Mouse (Mus musculus): Measurements from ENCODE around the gene Coro7. TPM values are rescaled to one million over a fixed set of nuclear protein-coding genes. Genes with fewer than 3 reads are reported as not detected.

Coro7 gene
- 391 and 423 TPM in 2 replicates for polyA plus RNA-seq (2012; rRNA removed)

DNA sequence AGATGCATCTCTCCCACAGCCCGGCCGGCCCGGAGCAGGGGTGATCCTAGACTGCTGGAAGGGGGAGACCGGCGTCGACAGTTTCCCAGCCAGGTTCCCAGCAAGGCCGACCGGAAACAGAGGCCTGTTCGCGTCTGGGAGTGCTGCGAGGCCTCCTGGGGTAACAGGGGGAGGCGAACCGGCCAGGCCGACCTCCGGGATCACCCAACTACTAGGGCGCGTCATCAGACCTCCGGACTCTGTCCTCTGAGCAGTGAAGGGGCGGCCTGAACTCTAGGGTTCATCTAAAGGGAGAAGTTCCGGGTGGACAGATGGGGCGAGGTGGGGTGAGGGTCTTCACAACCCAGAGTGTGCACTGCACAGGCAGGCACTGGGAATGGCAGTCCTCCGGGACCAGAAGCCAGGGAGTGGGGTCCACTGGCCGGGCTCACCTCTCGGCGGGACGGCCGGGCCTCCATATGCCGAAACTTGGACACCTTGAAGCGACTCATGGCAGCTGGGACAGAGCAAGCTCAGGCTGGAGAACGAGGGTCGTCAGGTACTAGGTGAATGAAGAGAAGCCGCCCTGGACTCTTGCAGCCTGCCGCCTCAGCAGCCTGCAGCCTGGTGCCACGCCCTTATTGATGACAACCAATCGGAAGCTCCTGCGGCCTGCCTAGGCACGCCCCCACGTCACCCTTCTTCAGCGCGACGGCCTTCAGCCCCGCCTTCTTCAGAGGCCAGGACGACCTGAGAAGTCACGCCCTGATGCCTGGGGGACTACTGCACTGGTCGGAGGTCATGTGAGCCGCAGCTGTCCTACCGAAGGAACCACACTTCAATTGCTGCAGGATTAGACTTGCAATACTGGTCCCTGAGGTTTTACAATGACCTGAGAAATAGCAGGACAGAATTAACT is at the start of gene Coro7:
Coro7 (minus strand) TSS at position 657 of the 898 bp plus-strand sequence.
- TF ChIP-seq POLR2A (IDR thresholded peaks at IDR 0.05; ENCODE audit: control insufficient read depth, extremely low read depth, insufficient read depth, low read length, poor library complexity) (peak; percentile 84), CTCF (IDR thresholded peaks at IDR 0.05; ENCODE audit: borderline replicate concordance, control insufficient read depth, extremely low read depth, insufficient read depth, low read length, poor library complexity) (0 out of 2 replicates have a peak, but pooled peaks have one; percentile 15)
- Histone ChIP-seq H3K27ac (ENCODE audit: control insufficient read depth, insufficient read depth, low read length) (peak within 1 kb of the TSS; percentile 23), H3K27me3 (ENCODE audit: control insufficient read depth, insufficient read depth, low read length) (no peaks in the 10 kb centered on the region), H3K36me3 (ENCODE audit: control insufficient read depth, insufficient read depth, low read length) (peaks cover 13% of the 10 kb centered on the region), H3K4me1 (replicated peaks; ENCODE audit: control insufficient read depth, insufficient read depth, low read length) (peaks cover 39% of the 10 kb centered on the region), H3K4me3 (ENCODE audit: control insufficient read depth, insufficient read depth, low read length) (peak within 1 kb of the TSS; percentile 70)
- DNase-seq, result peak; percentile 94
- WGBS, result 0% methylated on average over 47 of the region's 47 CpGs

DNA sequence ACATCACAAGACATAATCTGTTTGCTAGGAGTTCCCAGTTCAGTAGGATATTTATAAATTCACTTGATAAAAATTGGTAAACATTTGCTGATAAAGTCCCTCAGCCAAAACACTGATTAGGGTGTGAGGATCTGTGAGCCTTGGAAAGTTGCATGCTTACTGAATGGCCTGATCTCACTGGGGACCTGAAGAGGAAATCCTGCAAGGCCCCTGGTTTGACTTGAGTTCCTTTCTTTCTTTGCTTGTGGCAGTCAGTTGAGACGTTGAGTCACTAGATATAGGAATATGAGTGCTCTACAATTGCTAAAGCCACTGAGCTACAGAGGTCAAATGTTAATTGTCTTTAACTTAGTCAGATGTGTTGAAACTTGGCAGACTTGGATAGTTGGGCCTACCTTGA is 48.4 kb upstream of the Coro7 start:
- Histone ChIP-seq H3K27me3 (ENCODE audit: control insufficient read depth, insufficient read depth, low read length) (no peaks in the 10 kb centered on the region), H3K27ac (ENCODE audit: control insufficient read depth, insufficient read depth, low read length) (no peak overlapping the region), H3K4me3 (ENCODE audit: control insufficient read depth, insufficient read depth, low read length) (no peak overlapping the region), H3K36me3 (ENCODE audit: control insufficient read depth, insufficient read depth, low read length) (no peaks in the 10 kb centered on the region), H3K4me1 (replicated peaks; ENCODE audit: control insufficient read depth, insufficient read depth, low read length) (peaks cover 15% of the 10 kb centered on the region)
- DNase-seq, result no peak
- TF ChIP-seq POLR2A (IDR thresholded peaks at IDR 0.05; ENCODE audit: control insufficient read depth, extremely low read depth, insufficient read depth, low read length, poor library complexity) (no peak), CTCF (IDR thresholded peaks at IDR 0.05; ENCODE audit: borderline replicate concordance, control insufficient read depth, extremely low read depth, insufficient read depth, low read length, poor library complexity) (no peak)
- WGBS, result 2% methylated on average over 1 of the region's 1 CpGs

DNA sequence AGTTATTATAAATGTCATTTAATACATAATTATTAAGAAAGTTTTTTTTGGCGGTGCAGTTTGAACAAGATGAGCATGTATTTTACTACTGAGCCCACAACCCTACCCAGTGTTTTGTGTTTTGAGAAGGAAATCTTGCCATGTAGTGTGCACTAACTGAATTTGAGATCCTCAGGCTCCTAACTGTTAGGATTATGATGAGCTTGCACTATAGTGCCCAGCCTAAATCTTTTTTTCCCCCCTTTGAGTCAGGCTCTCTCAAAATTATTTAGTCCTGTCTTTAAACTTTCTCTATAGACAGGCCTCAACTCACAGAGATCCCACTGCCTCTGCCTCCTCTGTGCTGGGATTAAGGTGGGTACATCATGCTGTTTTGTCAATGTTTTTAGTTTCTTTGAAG is 47.9 kb upstream of the Coro7 start:
- WGBS, result 83% methylated on average over 1 of the region's 1 CpGs
- H3K4me3 ChIP-seq (ENCODE audit: control insufficient read depth, insufficient read depth, low read length), result no peak overlapping the region

DNA sequence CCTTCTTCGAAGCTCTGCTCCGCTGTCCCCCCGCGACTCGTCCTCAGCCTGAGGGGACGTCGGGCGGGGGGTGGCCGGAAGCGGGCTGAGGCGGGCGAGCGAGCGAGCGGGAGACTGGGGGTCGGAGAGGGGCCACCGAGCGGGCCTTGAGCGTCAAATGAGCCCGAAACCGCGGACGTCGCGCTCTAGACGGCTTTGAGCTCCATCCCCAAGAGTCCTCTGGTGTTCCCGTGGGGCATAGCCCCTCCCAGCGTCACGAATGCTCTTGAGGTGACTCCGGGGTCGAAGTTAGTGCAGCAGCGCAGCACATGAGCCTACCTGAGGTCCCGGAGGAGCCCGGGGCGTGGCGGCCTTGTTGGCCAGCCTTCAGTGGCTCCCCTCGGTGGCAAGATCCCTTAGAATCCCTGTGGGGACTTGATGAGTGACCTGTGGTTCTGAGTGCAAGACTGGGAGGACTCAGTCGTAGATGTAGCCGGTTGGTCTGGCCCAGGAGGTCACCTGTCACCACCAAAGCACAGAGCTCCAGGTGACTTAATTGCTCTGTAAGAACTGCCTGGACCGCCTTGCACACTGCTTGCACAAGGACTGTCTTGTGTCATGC is 47.1 kb upstream of the Coro7 start:
- Histone ChIP-seq H3K27ac (ENCODE audit: control insufficient read depth, insufficient read depth, low read length) (no peak overlapping the region), H3K36me3 (ENCODE audit: control insufficient read depth, insufficient read depth, low read length) (no peaks in the 10 kb centered on the region), H3K4me3 (ENCODE audit: control insufficient read depth, insufficient read depth, low read length) (peak overlapping the region; percentile 82), H3K27me3 (ENCODE audit: control insufficient read depth, insufficient read depth, low read length) (no peaks in the 10 kb centered on the region), H3K4me1 (replicated peaks; ENCODE audit: control insufficient read depth, insufficient read depth, low read length) (peaks cover 21% of the 10 kb centered on the region)
- TF ChIP-seq CTCF (IDR thresholded peaks at IDR 0.05; ENCODE audit: borderline replicate concordance, control insufficient read depth, extremely low read depth, insufficient read depth, low read length, poor library complexity), result 0 out of 2 replicates have a peak, but pooled peaks have one; percentile 5
- TF ChIP-seq POLR2A (IDR thresholded peaks at IDR 0.05; ENCODE audit: control insufficient read depth, extremely low read depth, insufficient read depth, low read length, poor library complexity), result no peak
- DNase-seq, result no peak
- WGBS, result under 1% methylated on average over 40 of the region's 40 CpGs

More for the DNA sequence above, 47.9 kb upstream of the Coro7 start:
- TF ChIP-seq POLR2A (IDR thresholded peaks at IDR 0.05; ENCODE audit: control insufficient read depth, extremely low read depth, insufficient read depth, low read length, poor library complexity), result no peak
- no peak for TF ChIP-seq CTCF (IDR thresholded peaks at IDR 0.05; ENCODE audit: borderline replicate concordance, control insufficient read depth, extremely low read depth, insufficient read depth, low read length, poor library complexity)
- DNase-seq, result no peak
- H3K36me3 ChIP-seq (ENCODE audit: control insufficient read depth, insufficient read depth, low read length), result no peaks in the 10 kb centered on the region
- H3K4me1 ChIP-seq (replicated peaks; ENCODE audit: control insufficient read depth, insufficient read depth, low read length), result peaks cover 20% of the 10 kb centered on the region
- H3K27ac ChIP-seq (ENCODE audit: control insufficient read depth, insufficient read depth, low read length), result no peak overlapping the region
- no peaks in the 10 kb centered on the region for H3K27me3 ChIP-seq (ENCODE audit: control insufficient read depth, insufficient read depth, low read length)

DNA sequence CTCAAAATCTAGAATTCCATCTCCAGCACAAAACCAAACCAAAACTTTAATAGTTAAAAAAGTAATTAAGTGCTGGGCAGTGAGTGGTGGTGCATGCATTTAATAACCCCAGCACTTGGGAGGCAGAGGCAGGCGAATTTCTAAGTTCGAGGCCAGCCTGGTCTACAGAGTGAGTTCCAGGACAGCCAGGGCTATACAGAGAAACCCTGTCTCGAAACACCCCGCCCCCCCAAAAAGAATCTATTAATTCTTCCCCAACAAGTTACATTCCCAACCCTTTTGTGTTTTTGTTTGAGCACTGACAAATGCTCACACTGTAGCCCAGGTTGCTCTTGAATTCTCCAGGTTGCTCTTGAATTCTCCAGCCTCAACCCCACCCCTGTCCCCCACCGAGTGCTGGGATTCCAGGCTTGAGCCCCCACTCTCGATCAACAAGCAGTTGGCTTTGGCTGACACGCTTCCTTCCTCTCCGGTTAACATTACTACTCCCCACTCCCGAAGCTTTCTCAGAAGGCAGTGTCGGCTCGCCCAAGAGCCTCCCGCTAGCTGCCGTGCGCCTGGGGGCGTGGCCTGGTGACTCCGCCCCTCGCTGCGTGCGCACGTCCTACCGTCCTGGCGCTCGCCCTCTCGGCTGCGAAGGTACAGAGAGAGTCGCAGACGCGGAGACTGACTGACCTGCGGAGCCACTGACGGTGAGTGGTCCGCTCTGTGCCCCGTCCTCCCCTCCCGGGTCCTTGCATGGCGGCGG is 46.4 kb upstream of the Coro7 start, which contains the start of gene Hmox2:
Hmox2 (plus strand) TSS at position 582 of the 748 bp plus-strand sequence.
- Histone ChIP-seq H3K4me3 (ENCODE audit: control insufficient read depth, insufficient read depth, low read length) (peak within 1 kb of the TSS; percentile 82), H3K36me3 (ENCODE audit: control insufficient read depth, insufficient read depth, low read length) (no peaks in the 10 kb centered on the region), H3K27ac (ENCODE audit: control insufficient read depth, insufficient read depth, low read length) (peak within 1 kb of the TSS; percentile 70; the same call in 1 of the 2 replicates), H3K4me1 (replicated peaks; ENCODE audit: control insufficient read depth, insufficient read depth, low read length) (peaks cover 21% of the 10 kb centered on the region), H3K27me3 (ENCODE audit: control insufficient read depth, insufficient read depth, low read length) (no peaks in the 10 kb centered on the region)
- DNase-seq, result peak; percentile 96
- TF ChIP-seq CTCF (IDR thresholded peaks at IDR 0.05; ENCODE audit: borderline replicate concordance, control insufficient read depth, extremely low read depth, insufficient read depth, low read length, poor library complexity) (0 out of 2 replicates have a peak, but pooled peaks have one; percentile 30), POLR2A (IDR thresholded peaks at IDR 0.05; ENCODE audit: control insufficient read depth, extremely low read depth, insufficient read depth, low read length, poor library complexity) (peak; percentile 85)
- 5% methylated on average over 35 of the region's 35 CpGs for WGBS

DNA sequence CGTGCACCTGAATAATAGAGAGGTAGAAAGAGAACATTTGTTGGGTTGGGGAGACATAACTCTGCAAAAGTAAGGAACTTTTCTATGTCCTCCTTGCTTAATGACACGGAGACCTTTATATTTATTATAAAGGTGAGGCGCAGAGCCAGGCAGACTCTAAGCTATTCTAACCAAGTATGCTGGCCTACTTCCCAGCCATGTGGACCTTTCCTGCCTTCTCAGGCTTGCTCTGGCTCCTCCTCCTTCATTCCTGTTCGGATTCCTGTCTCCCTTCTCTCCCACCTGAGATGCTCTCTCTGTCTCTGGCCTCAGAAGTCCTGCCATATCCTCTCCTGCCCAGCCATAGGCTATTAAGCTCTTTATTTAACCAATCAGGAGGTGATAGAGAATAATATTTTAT is 45.7 kb upstream of the Coro7 start:
- TF ChIP-seq CTCF (IDR thresholded peaks at IDR 0.05; ENCODE audit: borderline replicate concordance, control insufficient read depth, extremely low read depth, insufficient read depth, low read length, poor library complexity) (no peak), POLR2A (IDR thresholded peaks at IDR 0.05; ENCODE audit: control insufficient read depth, extremely low read depth, insufficient read depth, low read length, poor library complexity) (no peak)
- DNase-seq, result no peak
- Histone ChIP-seq H3K4me1 (replicated peaks; ENCODE audit: control insufficient read depth, insufficient read depth, low read length) (peaks cover 21% of the 10 kb centered on the region), H3K36me3 (ENCODE audit: control insufficient read depth, insufficient read depth, low read length) (no peaks in the 10 kb centered on the region), H3K27me3 (ENCODE audit: control insufficient read depth, insufficient read depth, low read length) (no peaks in the 10 kb centered on the region), H3K4me3 (ENCODE audit: control insufficient read depth, insufficient read depth, low read length) (no peak overlapping the region), H3K27ac (ENCODE audit: control insufficient read depth, insufficient read depth, low read length) (no peak overlapping the region)
- WGBS, result 94% methylated on average over 4 of the region's 4 CpGs

All from thymus, adult 2 months (tissue).